Mouse (Mus musculus) kidney, adult 9 months (tissue): ENCODE results near the gene Folr2.

ENCODE experiments used
- DNase-seq: peaks from one replicate; pipeline ENCODE4 v3.0.0; 2022

Folr2 gene

GRCm38 (mm10) chr7:101857094-101857493 is at the start of gene Folr2:
Gene Folr2, minus strand, starts transcription at chr7:101857194.
- DNase-seq, result no peak

GRCm38 (mm10) chr7:101906696-101907095 is 49.7 kb upstream of the Folr2 start:
- DNase-seq, result no peak

DNA sequence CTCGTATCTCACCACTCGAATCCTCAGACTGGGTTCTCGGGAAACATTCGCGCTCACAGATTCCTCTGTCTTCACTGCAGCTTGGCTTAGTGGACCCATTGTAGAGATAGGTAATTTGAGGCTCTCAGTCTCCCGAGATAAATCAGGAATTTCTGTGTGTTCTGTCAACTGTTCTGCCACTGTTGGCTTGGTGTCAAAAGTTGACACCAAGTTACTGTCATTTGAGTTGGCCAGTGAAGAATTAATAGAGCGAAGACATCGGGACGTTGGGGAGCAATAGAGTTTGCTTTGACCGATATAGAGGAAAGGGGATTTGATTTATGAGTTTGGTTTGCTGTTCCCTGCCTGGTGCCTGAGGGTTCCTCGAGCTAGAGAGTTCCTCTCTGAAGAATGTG is 49.3 kb upstream of the Folr2 start, which contains the start of gene Tomt:
Gene Tomt (minus strand): TSS at position 73 of the 395 bp plus-strand sequence.
- no peak for DNase-seq

DNA sequence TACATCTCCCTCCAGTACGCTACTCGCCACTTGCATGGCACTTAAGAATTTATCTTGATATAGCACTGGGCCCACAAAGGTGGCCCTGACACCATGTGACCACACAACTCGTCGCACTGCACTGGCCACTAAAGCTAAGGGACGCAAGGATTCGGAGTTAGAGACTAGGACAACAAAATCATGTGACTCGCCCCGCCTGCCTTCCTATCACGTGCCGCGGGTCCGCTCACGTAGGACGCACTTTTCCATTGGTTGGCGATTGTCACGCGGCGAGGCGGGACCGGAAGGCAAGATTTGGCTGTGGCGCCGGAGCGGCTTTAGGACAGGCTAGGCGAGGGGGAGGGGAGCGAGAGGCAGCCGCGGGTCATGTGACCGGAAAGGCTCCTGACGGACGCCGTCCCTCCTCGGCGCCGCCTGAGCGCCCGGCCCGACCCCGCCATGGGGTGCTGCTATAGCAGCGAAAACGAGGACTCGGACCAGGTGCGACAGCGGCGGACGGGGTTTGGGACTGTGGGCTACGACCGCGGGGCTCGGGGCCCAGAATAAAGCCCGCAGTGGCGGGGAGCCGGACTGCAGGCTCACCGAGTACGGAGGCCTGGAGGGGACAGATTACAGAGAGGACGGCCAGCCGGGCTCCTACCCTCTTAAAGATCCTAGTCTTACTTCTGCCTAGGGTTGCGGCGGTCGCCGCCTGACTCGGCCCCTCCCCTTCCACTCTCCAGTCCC is 48.7 kb upstream of the Folr2 start, which contains the start of gene Lamtor1:
Gene Lamtor1 (plus strand): TSS at position 344 of the 726 bp plus-strand sequence.
- peak; percentile 100 for DNase-seq

DNA sequence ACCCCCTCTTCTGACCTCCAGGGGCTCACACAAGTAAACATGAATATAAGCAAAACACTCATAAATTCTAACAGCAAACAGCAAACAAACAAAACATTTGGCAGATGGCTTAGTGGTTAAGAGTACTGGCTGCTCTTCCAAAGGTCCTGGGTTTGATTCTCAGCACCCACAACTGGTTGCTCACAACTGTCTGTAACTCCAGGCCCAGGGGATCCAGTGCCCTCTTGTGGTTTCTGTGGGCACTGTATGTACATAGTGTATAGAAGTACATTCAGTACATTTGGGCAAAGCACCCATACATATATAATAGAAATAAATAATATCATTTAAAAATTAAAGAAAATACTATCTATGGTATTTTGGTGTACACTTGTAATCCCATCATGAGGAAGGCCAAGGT is 45.9 kb upstream of the Folr2 start:
- no peak for DNase-seq

GRCm38 (mm10) chr7:101901969-101902368 is 45.0 kb upstream of the Folr2 start:
- DNase-seq, result no peak

- no peak for DNase-seq
Measured at GRCm38 (mm10) chr7:101900331-101901097, 43.5 kb upstream of the Folr2 start.

GRCm38 (mm10) chr7:101896104-101897066 is 39.4 kb upstream of the Folr2 start:
- peak; percentile 99 for DNase-seq

DNA sequence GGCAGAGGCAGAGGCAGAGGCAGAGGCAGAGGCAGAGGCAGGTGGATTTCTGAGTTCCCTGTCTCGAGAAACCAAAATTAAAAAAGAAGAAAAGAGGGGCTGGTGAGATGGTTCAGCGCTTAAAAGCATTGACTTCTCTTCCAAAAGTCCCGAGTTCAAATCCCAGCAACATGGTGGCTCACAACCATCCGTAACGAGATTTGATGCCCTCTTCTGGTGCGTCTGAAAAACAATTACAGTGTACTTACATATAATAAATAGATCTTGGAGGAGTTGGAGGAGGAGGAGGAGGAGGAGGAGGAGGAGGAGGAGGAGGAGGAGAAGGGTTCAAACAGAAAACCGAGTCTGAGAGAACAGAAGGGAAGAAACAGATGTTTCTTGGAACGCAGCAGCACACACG is 38.7 kb upstream of the Folr2 start:
- no peak for DNase-seq

DNA sequence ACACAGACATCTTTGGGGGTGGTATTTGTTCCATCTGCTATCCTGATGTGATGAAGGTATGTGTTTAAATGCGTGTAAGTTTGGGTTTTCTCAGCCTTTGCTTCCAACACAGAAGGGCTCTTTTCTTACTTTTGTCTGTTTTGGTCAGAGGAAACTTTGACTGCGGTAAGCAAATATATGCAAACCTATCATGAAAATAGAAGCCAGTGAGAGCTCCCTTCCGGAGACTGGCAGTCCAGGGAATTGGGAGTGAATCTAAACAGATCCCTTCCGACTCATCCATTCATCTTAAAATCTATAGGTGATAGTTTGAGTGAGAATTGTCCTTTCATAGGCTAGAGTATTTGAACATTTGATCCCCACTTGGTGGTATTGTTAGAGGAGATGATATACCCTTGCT is 31.5 kb upstream of the Folr2 start:
- DNase-seq, result no peak

DNA sequence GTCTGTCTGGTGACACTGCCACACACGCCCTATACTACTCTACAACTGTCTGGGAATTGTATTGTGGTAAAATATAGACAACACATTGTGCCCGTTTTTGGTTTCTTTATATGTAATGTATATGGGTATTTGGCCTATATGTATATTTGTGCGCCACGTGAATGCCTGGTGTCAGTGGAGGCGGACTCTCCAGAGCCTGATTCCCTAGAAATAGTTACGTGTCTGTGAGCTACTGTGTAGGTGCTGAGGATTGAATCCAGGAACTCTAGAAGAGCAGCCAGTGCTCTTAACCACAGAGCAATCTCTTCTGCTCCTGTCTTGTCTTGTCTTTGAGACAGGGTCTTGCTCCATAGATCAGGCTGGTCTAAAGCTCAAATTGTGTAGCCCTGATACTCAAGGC is 29.3 kb upstream of the Folr2 start:
- DNase-seq, result no peak

DNA sequence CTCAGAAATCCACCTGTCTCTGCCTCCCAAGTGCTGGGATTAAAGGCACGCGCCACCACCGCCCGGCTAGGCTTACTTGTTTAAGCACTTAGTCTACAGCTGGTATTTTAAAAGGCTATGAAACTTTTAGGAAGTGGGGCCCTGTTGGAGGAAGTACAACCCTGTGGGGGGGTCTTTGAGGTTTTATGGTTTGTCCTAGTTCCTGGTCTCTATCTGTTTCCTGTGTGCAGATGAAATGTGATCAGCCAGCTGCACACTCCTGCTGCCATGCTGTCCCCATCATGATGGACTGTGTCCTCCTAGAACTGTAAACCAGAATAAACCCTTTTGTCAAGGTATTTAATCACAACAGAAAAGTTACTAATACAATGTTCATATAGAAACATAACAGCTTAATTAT is 27.2 kb upstream of the Folr2 start:
- DNase-seq, result no peak

DNA sequence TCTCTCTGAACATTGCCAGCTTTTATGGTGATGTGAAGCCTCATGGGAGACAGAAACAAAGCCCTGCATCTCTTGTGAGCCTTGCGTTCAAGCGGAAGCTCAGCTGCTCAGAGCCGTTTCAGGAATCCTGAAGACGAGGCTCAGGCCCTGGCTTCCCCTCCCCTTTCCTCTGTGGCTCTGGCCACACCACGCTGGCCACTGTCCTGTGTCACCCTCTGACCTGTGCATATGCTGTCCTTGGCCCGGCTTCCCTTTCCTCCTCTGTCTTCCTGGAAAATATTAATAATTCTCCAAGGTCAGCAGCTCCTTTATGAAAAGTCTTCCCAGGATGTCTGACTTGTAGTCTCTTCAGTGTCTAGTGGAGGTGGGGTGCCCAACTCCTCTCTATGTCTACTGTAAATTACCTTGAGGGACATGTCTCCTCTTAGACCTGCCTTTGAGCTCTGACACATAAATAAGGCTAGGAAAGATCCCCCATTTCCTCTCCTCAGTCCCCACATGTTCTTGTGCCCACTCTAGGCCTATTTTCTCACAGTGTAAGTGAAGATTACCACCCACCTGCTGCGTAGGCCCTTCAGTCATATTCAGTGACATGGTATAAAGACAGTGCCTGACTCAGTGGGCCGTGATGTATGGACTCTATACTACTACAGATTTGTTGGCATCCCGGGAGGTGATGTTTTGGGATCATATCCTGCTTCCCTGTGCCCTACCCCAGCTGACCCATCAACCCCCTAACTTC is 25.6 kb upstream of the Folr2 start:
- DNase-seq, result peak; percentile 54

DNA sequence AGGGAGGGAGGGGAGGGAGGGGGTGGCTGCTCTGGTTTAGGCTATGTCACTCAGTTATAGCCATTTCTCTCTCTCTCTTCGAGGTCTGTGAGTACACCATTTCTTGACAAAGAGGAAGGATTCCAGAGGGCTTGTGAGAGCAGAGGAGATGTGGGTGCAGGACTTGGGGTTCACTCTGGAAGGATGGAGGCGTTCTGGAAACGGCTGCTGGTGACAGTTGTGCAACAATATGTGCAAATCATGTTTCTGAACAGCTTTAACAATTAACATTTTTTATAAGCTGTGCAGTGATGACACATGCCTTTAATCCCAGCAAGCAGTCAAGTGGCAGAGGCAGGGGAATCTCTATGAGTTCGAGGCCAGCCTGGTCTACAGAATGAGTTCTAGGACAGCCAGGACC is 23.9 kb upstream of the Folr2 start:
- no peak for DNase-seq

- DNase-seq, result no peak
Measured at GRCm38 (mm10) chr7:101875978-101876377, 19.0 kb upstream of the Folr2 start.

GRCm38 (mm10) chr7:101871296-101871695 is 14.3 kb upstream of the Folr2 start:
- peak; percentile 43 for DNase-seq

DNA sequence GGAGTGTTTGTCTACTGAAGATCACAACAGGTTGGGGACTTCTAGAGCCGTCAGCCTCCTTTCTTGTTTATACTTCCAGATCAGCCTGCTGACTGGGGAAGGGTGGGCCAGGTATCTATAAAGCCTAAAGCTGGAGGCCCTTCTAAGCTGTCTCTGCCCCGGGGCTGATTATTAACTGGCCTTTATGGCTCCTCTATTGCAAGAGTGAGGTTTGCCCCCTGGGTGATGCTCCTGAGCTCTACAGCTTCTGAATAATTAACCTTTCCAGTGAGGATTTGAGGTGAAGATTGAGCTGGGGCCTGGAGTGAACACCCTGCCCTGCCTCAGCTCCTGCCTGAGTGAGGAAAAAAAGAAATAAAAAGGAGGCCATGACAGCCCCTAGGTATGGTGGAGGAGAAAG is 13.6 kb upstream of the Folr2 start, which contains the start of gene Folr1:
Gene Folr1 (minus strand): TSS at position 160 of the 400 bp plus-strand sequence.
- peak; percentile 91 for DNase-seq

GRCm38 (mm10) chr7:101869163-101869500 is 12.1 kb upstream of the Folr2 start:
- peak; percentile 58 for DNase-seq

DNA sequence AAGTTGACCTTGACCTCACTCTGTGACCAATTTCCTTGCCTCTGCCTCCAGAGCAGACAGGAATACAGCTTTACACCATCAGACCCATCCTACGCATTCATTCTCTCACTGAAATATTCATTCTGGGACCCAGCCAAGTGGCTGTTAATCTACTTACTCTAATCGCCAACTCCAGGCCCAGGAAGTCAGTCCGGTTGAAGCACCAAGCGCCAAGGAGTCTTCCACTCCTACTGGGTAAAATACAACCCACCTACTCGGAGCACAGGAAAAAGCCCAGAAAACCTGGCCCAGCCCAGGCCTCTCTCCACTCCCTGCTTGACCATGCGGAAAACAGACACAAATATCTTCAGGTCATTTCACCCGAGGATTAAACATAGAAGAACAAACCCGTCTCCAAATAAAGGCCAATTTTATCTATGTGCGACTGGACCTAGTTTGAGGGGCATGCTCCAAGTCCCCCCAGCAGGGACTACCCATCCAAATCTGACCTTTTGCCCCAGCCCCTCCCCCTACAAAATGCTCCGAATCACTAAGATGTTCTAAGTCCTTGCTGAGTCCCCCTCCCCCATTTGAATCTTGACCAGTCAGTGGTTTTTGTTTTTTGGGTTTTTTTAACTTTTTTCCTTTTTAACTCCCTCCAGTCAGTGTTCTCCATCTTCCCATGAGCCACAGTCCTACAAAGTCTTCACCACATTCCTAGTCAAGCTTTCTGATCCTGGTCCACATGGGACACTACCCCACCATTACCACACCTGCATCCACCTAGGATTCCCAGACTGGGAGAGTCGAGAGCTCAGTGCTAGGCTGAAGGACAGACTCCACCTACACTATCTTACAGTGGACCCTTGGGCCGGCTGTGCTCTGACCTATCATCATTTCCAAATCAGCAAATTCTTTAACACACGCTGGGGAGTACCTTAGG is 11.5 kb upstream of the Folr2 start:
- peak; percentile 83 for DNase-seq

DNA sequence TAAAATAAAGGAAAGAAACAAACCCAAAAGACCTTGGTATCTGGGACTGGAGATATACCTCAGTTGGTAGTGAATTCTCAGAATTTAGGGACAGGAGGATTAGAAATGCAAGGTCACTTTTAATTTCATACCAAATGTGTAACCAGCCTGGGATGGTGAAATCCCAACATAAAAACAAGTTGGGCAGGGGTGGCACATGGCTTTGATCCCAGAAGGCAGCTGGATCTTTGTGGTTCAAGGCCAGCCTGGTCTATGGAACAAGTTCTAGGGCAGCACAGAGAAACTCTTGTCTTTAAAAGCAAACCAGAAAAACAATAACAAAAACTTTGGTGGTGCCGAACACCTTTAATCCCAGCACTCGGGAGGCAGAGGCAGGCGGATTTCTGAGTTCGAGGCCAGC is 10.5 kb upstream of the Folr2 start:
- DNase-seq, result no peak
